Mouse (Mus musculus) thymus, postnatal 4 days (tissue): ENCODE data around the gene Cd200r3.

ENCODE experiments used
- DNase-seq: peaks from one replicate; pipeline ENCODE4 v3.0.0; 2021

Gene Cd200r3

DNA sequence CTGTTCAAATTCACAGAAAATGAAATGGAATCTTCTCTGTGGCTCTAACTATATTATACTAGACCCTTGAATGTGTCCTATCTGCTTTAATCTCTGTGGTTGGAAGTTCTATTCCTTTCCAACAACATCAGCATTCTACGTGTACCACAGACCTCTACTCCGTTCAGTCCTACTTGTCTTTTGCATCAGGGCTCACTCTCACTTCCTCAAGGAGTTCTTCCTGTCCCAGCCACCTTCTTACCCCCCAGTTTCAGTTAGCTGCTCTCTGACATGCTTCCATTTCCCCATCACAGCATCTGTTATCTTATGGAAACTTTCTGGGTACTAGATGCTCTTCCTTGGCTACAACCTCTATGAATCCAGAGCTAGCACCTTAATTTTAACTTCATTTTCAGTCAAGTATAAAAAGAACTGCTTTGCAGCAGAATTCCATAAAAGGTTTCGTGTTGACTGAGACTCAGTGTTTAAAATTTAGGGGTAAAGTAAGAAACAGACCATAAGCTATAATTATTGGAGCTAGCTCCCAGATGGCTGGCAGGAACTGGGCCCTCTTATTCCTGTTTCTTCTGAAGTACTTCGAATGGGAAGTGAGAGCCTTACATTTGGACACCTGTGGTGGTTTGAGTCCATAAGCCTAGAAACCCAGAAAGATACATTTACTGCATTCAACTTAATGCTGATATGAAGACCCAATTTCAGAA lies 50.0 kb downstream of the Cd200r3 start:
- no peak for DNase-seq

- DNase-seq, result no peak
Observed at GRCm38 (mm10) chr16:44994206-44994953, 50.9 kb downstream of the Cd200r3 start.

- DNase-seq, result no peak
Observed at GRCm38 (mm10) chr16:44995111-44995510, 51.6 kb downstream of the Cd200r3 start.

GRCm38 (mm10) chr16:44996701-44997100 lies 53.2 kb downstream of the Cd200r3 start:
- DNase-seq, result no peak

- DNase-seq, result no peak
Observed at GRCm38 (mm10) chr16:44999537-44999936, 56.1 kb downstream of the Cd200r3 start.

DNA sequence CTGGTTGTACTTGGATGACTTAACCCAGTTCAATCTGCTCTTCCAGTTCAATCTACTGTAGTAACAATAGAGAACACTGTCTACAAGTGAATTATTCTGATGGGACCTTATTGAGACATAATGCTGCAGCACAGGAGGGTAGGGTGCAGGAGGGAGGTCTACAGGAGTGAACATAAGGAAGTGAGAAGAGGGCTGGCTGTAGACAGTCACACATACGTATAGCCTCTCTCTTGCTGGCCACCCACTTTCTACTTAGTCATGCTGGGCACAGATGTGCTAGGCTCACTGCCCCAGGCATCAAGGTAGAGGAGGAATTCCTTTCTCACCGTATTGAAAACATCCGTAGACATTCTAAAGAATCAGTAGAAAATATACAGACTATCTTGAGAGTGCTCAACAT lies 61.0 kb downstream of the Cd200r3 start:
- DNase-seq, result no peak

DNA sequence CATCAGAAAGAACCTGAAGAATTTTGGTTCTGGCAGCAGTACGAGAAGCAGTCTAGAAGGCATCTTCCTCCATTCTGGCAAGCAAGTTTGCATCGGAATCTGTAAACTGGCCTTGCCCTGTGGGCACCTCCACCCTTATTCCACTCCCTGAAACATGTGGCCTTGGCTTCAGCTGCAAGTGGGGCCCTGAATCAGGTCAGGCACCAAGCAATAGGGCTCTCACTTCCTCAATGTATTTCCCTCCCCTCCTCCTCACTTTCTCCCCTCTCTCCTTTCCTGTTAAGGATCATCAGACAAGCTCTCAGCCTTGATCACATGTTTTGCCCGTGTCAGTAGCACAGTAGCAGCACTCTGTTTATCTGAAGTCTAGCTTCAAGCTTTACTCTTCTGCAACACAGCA lies 61.8 kb downstream of the Cd200r3 start:
- no peak for DNase-seq

DNA sequence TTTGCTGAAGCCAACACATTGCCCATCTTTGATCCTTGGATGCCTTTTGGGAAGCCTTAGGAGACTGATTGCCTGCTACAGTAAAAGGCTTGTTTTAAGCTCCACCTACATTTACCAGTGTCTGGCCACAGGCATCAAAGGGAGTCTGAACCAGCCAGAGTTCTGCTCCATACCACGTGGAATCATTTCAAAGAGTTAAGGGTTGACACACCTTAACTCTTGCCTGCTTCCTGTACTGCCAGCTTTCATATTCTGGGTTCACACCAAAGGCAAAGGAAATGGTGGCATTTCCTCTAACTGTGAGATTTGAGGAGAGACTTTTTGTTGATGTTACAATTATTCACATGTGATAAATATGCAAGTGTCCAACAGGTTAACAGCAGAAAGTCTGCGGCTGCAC lies 63.5 kb downstream of the Cd200r3 start:
- no peak for DNase-seq

- no peak for DNase-seq
Observed at GRCm38 (mm10) chr16:45007807-45008206, 64.3 kb downstream of the Cd200r3 start.

- DNase-seq, result no peak
Observed at GRCm38 (mm10) chr16:45009634-45010033, 66.2 kb downstream of the Cd200r3 start.

DNA sequence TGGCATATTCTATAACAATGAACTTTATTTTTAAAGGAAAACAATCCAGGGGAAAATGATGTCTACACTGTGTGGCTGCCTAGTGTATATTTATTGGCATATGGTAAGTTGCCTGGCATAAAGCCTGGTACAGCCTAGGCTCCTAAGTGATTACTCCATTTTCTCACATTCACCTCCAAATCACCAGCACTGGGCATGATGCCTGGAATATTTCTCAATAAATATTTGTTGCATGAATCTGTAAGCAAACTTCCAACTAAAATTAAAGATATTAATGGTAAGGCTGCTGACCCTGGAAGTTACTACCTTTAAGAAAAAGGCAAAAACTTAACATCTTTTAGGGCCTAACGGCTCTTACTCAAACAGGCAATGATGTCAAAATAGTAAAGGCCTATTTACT lies 72.1 kb downstream of the Cd200r3 start:
- DNase-seq, result no peak

DNA sequence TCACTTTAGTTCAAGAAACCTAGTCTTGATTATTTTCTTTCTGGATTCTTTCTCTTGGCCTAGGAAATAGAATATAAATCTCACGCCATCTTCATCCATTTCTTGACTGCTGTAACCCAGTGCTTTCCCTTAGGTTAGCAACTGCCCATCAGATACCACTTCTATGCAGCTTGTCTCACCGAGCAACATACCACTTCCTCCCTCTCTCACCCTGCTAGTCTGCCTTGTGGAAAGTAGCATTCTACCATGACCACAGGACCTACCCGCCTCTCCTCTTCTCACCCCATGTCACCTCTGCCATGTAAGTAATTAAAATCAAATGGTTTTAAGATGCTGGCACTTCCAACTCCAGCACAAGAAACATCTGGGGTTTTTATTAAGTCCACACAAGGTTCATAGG lies 73.0 kb downstream of the Cd200r3 start:
- DNase-seq, result no peak

DNA sequence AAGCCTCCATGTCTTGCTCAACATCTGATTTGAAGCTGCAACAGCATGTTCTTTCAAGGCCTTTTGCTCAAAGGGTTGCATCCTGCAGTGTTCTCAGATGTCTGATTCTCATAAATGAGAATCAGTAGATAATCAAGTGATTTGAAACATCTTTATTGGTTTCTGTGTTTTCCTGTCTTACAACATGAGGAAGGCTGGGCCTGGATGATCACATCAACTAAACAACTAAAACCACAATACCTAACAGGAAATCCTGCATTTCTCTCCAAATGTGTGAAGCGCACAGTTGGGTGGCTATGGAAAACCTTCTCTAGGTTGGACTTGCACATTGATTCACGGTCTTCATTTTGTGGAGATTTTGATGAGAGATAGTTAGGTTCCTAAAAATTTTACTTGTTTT lies 75.4 kb downstream of the Cd200r3 start:
- DNase-seq, result no peak

- DNase-seq, result no peak
Observed at GRCm38 (mm10) chr16:45020055-45020454, 76.6 kb downstream of the Cd200r3 start.

GRCm38 (mm10) chr16:45020669-45021309 lies 77.3 kb downstream of the Cd200r3 start:
- DNase-seq, result no peak

DNA sequence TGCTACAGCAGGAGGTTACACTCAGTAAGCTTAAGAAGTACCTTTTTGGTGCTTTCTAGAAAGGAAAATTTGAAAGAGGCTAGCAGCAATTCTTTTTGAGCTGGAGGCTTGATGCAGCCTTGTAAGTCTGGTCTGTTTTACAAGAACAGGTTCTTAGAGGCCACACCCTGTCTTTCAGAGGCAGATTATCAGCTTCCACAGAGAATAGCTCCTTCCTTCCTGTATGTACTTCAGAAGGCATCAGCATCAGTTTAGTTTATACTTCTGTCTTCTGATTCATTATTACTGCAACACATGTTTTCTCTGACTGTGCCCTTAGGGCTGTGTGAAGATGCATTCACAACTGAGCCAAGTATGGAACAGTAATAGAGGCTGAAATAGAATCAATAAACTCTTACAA lies 78.0 kb downstream of the Cd200r3 start:
- no peak for DNase-seq

- peak; percentile 81 for DNase-seq
Observed at GRCm38 (mm10) chr16:45023904-45024303, 80.4 kb downstream of the Cd200r3 start.

GRCm38 (mm10) chr16:45025321-45025720 lies 81.8 kb downstream of the Cd200r3 start:
- DNase-seq, result peak; percentile 64

GRCm38 (mm10) chr16:45029080-45029479 lies 85.6 kb downstream of the Cd200r3 start:
- no peak for DNase-seq

GRCm38 (mm10) chr16:45029493-45029892 lies 86.0 kb downstream of the Cd200r3 start:
- DNase-seq, result no peak

DNA sequence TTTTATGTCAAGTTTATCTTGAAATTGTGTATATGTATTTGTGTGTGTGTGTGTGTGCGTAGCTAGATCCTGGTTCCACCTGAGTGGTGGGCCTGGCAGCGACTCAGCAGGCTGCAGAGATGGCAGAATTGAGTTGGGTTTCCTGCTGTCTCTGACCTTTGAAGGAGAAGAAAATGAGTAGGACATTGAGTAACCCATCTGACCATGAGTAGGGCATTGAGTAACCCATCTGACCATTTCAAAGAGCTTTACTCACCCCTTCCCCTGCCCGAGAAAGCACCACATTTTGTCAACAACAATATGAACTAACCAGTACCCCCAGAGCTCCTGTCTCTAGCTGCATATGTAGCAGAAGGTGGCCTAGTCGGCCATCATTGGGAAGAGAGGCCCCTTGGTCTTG lies 86.6 kb downstream of the Cd200r3 start:
- DNase-seq, result no peak

GRCm38 (mm10) chr16:45030796-45031195 lies 87.3 kb downstream of the Cd200r3 start:
- no peak for DNase-seq
